Mouse (Mus musculus) midbrain, embryonic 11.5 days (tissue): Measurements from ENCODE around the gene Amz1. TPM values are rescaled to one million over a fixed set of nuclear protein-coding genes. Genes with fewer than 3 reads are reported as not detected.

Experiments
- ATAC-seq: fragments of 200-750 bp; cut with Nextera tagmentation; 2 replicates; pipeline ENCODE4 v1.8.0; 2017; ENCODE audit warnings: moderate TSS enrichment, moderate library complexity; ENCODE audit not compliant: low FRiP score
- DNase-seq: peaks from one replicate; pipeline ENCODE4 v3.0.0; 2015; ENCODE audit warnings: low spot score; ENCODE audit errors: missing footprints
- H3K27ac ChIP-seq: fragments of 300-500 bp; sonication (generic); 2 replicates; pipeline ENCODE4 v1.5.1; 2014; ENCODE audit warnings: low read depth, low read length
- H3K27me3 ChIP-seq: fragments of 300-500 bp; sonication (generic); 2 replicates; pipeline ENCODE4 v1.6.1; 2014; ENCODE audit warnings: mild to moderate bottlenecking, low read length, moderate library complexity, mixed read lengths; ENCODE audit not compliant: control insufficient read depth, insufficient read depth
- H3K36me3 ChIP-seq: fragments of 300-500 bp; sonication (generic); 2 replicates; pipeline ENCODE4 v1.6.1; 2014; ENCODE audit warnings: mild to moderate bottlenecking, low read length, moderate library complexity, mixed read lengths; ENCODE audit not compliant: control insufficient read depth, insufficient read depth
- H3K4me1 ChIP-seq: fragments of 300-500 bp; sonication (generic); 2 replicates; pipeline ENCODE4 v1.6.1; 2014; ENCODE audit warnings: low read length; ENCODE audit not compliant: control insufficient read depth, insufficient read depth
- H3K4me2 ChIP-seq: fragments of 300-500 bp; sonication (generic); 2 replicates; pipeline ENCODE4 v1.6.1; 2014; ENCODE audit warnings: mild to moderate bottlenecking, moderate library complexity
- H3K4me3 ChIP-seq: fragments of 300-500 bp; sonication (generic); 2 replicates; pipeline ENCODE4 v1.5.1; 2014; ENCODE audit warnings: low read depth, low read length
- H3K9ac ChIP-seq: fragments of 300-500 bp; sonication (generic); 2 replicates; pipeline ENCODE4 v1.6.1; 2014; ENCODE audit warnings: low read length
- H3K9me3 ChIP-seq: fragments of 300-500 bp; sonication (generic); 2 replicates; pipeline ENCODE4 v1.6.1; 2016; ENCODE audit warnings: low read length; ENCODE audit not compliant: control insufficient read depth
- WGBS: fragments of 180-500 bp; shearing (Covaris S2); extraction: QIAGEN DNeasy Blood & Tissue Kit; methylation state at CpG from one replicate; pipeline ENCODE4 v1.1.7; 2014; 5-methylcytosine and 5-hydroxymethylcytosine counted together
- polyA plus RNA-seq: library from polyadenylated mRNA; unstranded; fragments of >200 nt; fragmentation: Nextera tagmentation; extraction: Ambion mirVana; gene quantifications from 2 replicates; pipeline ENCODE4 v1.2.1, GENCODE M21; 2014

Gene Amz1
- polyA plus RNA-seq, 1 experiment from 2014 or later, result 0.67 TPM

- WGBS, result 92% methylated on average over 7 of the region's 7 CpGs
- no peaks in the 10 kb centered on the region; the same call in 1 of the 2 replicates for H3K36me3 ChIP-seq
- no peaks in the 10 kb centered on the region for H3K27me3 ChIP-seq
- DNase-seq, result no peak
- no peak overlapping the region for H3K27ac ChIP-seq
- no peak for ATAC-seq
- no peak overlapping the region for H3K4me3 ChIP-seq
- H3K4me2 ChIP-seq, result no peak overlapping the region
- H3K4me1 ChIP-seq, result peaks cover under 1% of the 10 kb centered on the region; the same call in 1 of the 2 replicates
- H3K9ac ChIP-seq, result no peak overlapping the region; the same call in 1 of the 2 replicates
- H3K9me3 ChIP-seq, result no peaks in the 10 kb centered on the region
Observed at GRCm38 (mm10) chr5:140695987-140696386, 27.9 kb upstream of the Amz1 start.

DNA sequence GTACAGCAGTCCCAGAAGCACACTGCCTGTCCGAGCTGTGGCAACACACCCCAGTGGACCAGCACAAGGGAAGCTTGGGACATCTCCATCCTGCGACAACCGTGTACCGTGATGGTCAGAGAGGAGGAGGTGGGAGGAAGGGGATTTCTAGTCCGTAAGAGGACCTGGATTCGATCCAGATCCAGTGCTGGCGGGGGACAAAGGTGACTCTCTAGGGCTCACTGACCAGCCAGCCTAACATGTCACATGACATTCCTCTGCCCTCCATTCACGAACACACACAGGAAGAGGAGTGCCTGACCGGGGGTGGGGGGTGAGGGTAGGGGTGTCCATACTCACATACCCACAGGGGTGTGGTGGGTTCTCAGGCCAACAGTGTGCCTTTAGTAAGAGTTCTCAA, 24.2 kb upstream of the Amz1 start:
- H3K27ac ChIP-seq, result no peak overlapping the region
- no peak overlapping the region for H3K4me3 ChIP-seq
- no peaks in the 10 kb centered on the region for H3K9me3 ChIP-seq
- no peak overlapping the region for H3K9ac ChIP-seq
- ATAC-seq, result no peak
- no peaks in the 10 kb centered on the region for H3K27me3 ChIP-seq
- no peak overlapping the region for H3K4me2 ChIP-seq
- no peak for DNase-seq
- no peaks in the 10 kb centered on the region for H3K36me3 ChIP-seq
- 79% methylated on average over 9 of the region's 9 CpGs for whole genome bisulfite sequencing
- H3K4me1 ChIP-seq, result peaks cover 7% of the 10 kb centered on the region; the same call in 1 of the 2 replicates

DNA sequence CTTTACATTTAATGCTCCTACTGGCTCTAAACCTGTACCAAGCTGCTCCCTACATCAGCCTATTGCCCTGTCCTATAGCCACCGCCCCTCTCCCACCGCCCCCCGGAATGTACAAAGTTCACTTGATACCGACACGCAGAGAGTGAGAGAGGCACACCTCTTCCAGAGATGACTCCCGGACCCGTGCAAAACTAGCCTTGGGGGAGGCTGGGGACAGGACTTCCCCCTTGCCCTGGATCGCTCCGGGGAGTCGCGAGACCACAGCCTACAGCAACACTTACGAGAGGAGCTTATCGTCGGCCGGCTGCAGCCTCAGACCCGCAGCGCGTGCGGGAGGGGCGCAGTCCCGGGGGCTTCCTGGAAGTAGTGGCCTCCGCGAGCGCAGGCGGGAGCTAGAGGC, 22.3 kb upstream of the Amz1 start:
- Histone ChIP-seq H3K9me3 (no peaks in the 10 kb centered on the region), H3K27ac (peak overlapping the region; percentile 45; the same call in 1 of the 2 replicates), H3K4me1 (peaks cover 16% of the 10 kb centered on the region), H3K36me3 (no peaks in the 10 kb centered on the region), H3K4me2 (peak overlapping the region; percentile 70), H3K9ac (peak overlapping the region; percentile 76), H3K4me3 (peak overlapping the region; percentile 59), H3K27me3 (no peaks in the 10 kb centered on the region)
- WGBS, result under 1% methylated on average over 25 of the region's 25 CpGs
- DNase-seq, result no peak
- peak; percentile 17 for ATAC-seq

- no peaks in the 10 kb centered on the region for H3K9me3 ChIP-seq
- peak within 1 kb of the TSS; percentile 59 for H3K4me3 ChIP-seq
- peak within 1 kb of the TSS; percentile 76 for H3K9ac ChIP-seq
- peak within 1 kb of the TSS; percentile 45; the same call in 1 of the 2 replicates for H3K27ac ChIP-seq
- peak; percentile 65 for ATAC-seq
- no peaks in the 10 kb centered on the region for H3K27me3 ChIP-seq
- H3K4me2 ChIP-seq, result peak within 1 kb of the TSS; percentile 70
- no peaks in the 10 kb centered on the region for H3K36me3 ChIP-seq
- peak; percentile 99 for DNase-seq
- H3K4me1 ChIP-seq, result peaks cover 16% of the 10 kb centered on the region
- WGBS, result 0% methylated on average over 33 of the region's 33 CpGs
Observed at GRCm38 (mm10) chr5:140702103-140702513, 21.8 kb upstream of the Amz1 start, which contains the start of gene Iqce. Gene Iqce (minus strand): TSS chr5:140702378.

- Histone ChIP-seq H3K4me3 (peak overlapping the region; percentile 59; the same call in 1 of the 2 replicates), H3K9ac (peak overlapping the region; percentile 2; the same call in 1 of the 2 replicates), H3K9me3 (no peaks in the 10 kb centered on the region), H3K36me3 (no peaks in the 10 kb centered on the region), H3K27me3 (no peaks in the 10 kb centered on the region), H3K4me1 (peaks cover 16% of the 10 kb centered on the region), H3K27ac (no peak overlapping the region), H3K4me2 (peak overlapping the region; percentile 70)
- WGBS, result 64% methylated on average over 19 of the region's 19 CpGs
- ATAC-seq (no peak), DNase-seq (peak; percentile 90)
Observed at GRCm38 (mm10) chr5:140702618-140703175, 21.2 kb upstream of the Amz1 start.

GRCm38 (mm10) chr5:140703480-140704377, 20.2 kb upstream of the Amz1 start:
- Histone ChIP-seq H3K4me2 (peak overlapping the region; percentile 43), H3K4me1 (peaks cover 16% of the 10 kb centered on the region), H3K36me3 (no peaks in the 10 kb centered on the region), H3K27me3 (no peaks in the 10 kb centered on the region), H3K9me3 (no peaks in the 10 kb centered on the region), H3K4me3 (peak overlapping the region; percentile 61; the same call in 1 of the 2 replicates), H3K9ac (no peak overlapping the region; the same call in 1 of the 2 replicates), H3K27ac (no peak overlapping the region)
- DNase-seq (peak; percentile 86), ATAC-seq (0 out of 2 replicates have a peak, but pooled peaks have one; percentile 0)
- WGBS, result 39% methylated on average over 17 of the region's 17 CpGs

- Histone ChIP-seq H3K27me3 (no peaks in the 10 kb centered on the region), H3K9me3 (no peaks in the 10 kb centered on the region), H3K27ac (peak within 1 kb of the TSS; percentile 73), H3K4me2 (peak within 1 kb of the TSS; percentile 82), H3K9ac (peak within 1 kb of the TSS; percentile 76), H3K4me1 (peaks cover 16% of the 10 kb centered on the region), H3K36me3 (no peaks in the 10 kb centered on the region), H3K4me3 (peak within 1 kb of the TSS; percentile 61)
- WGBS, result under 1% methylated on average over 69 of the region's 69 CpGs
- DNase-seq (peak; percentile 100), ATAC-seq (peak; percentile 93)
Observed at GRCm38 (mm10) chr5:140704378-140705251, 19.3 kb upstream of the Amz1 start, which contains the start of gene Brat1. Gene Brat1 (plus strand): TSS chr5:140705011.

- no peak for ATAC-seq
- Histone ChIP-seq H3K4me2 (peak overlapping the region; percentile 82), H3K36me3 (peaks cover under 1% of the 10 kb centered on the region; the same call in 1 of the 2 replicates), H3K4me3 (peak overlapping the region; percentile 61), H3K27me3 (no peaks in the 10 kb centered on the region), H3K4me1 (peaks cover 16% of the 10 kb centered on the region), H3K9me3 (no peaks in the 10 kb centered on the region), H3K27ac (no peak overlapping the region), H3K9ac (peak overlapping the region; percentile 76)
- 66% methylated on average over 7 of the region's 7 CpGs for WGBS
- no peak for DNase-seq
Observed at GRCm38 (mm10) chr5:140705501-140706171, 18.3 kb upstream of the Amz1 start.
